ENCODE assay signal across 12 mouse cellular contexts in the genomic region with DNA sequence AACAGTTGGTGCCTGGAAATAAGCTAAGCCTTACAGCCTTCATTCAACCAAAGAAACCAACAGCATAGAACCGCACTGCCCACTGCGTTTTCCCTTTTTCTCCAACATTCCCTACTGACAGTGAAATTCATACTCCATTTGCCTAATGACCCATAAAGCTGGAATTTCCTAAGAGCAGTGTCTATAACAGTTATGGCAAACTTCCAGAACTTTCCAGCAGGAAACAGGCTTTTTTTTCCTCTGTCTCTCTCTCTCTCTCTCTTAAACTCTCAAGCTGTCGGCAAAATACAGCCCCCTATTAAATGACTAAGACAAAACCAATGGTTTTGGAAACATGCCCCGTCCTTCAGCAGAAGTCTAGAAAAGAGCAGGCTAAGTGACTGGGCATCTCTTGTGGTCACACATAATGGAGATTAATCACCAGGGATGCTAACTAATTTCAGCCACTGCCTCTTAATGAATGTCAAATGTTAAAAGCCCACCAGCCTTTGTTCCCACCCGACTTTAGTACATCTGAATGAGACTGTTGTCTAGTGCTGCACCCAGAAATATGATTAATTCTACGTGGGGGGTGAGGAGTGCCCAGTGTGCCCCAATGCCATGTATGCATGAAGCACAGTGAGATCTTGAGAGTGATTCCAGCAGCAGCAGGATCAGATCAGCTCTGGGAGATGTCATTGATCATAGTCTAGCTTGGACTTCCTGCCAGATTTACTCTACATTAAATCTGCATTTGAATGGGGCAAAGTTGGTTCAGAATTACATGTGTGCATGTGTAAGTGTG.
DNase-seq lines count a peak whose midpoint lies in the region; ATAC-seq lines count a peak whose summit lies in the region.
"Had no signal": no experiment of that assay in that cellular context is flagged by ENCODE, and none has a peak within 500 bp of the region (broad histone marks: within the 10 kb centered on the region; RNA-seq: fewer than 3 reads in every experiment).

No protein-coding gene starts in this region.

- no peak overlapping the region for H3K9ac ChIP-seq in forebrain, embryonic 13.5 days
- H3K9ac ChIP-seq in forebrain, embryonic 11.5 days (ENCODE audit: low read length) = no peak overlapping the region
- H3K9ac ChIP-seq in midbrain, embryonic 16.5 days (ENCODE audit: low read depth, low read length) = no peak overlapping the region
- no peak overlapping the region for H3K9ac ChIP-seq in midbrain, embryonic 13.5 days (replicated peaks)
- no peak overlapping the region for H3K9ac ChIP-seq in kidney, embryonic 14.5 days (ENCODE audit: low read depth, low read length)
- H3K9ac ChIP-seq in stomach, embryonic 16.5 days (ENCODE audit: low read length) = no peak overlapping the region
- H3K9ac ChIP-seq: liver, embryonic 12.5 days had no signal

- WGBS in forebrain, embryonic 13.5 days = 20% methylated on average over 6 of the region's 6 CpGs
- WGBS in forebrain, embryonic 11.5 days = 41% methylated on average over 6 of the region's 6 CpGs
- WGBS in midbrain, embryonic 16.5 days = 46% methylated on average over 6 of the region's 6 CpGs
- WGBS in midbrain, embryonic 13.5 days = 55% methylated on average over 6 of the region's 6 CpGs
- WGBS in kidney, embryonic 14.5 days = 25% methylated on average over 6 of the region's 6 CpGs
- 35% methylated on average over 6 of the region's 6 CpGs for WGBS in stomach, embryonic 16.5 days

- H3K4me1 ChIP-seq in forebrain, embryonic 13.5 days = peaks cover 16% of the 10 kb centered on the region
- H3K4me1 ChIP-seq in forebrain, embryonic 11.5 days (replicated peaks; ENCODE audit: control insufficient read depth, insufficient read depth, low read length) = no peaks in the 10 kb centered on the region
- H3K4me1 ChIP-seq in midbrain, embryonic 16.5 days (ENCODE audit: control insufficient read depth, insufficient read depth, low read length) = peaks cover 2% of the 10 kb centered on the region; the same call in 1 of the 2 replicates
- H3K4me1 ChIP-seq in midbrain, embryonic 13.5 days (replicated peaks) = peaks cover 13% of the 10 kb centered on the region; the same call in 1 of the 2 replicates
- H3K4me1 ChIP-seq in kidney, embryonic 14.5 days (ENCODE audit: control insufficient read depth, insufficient read depth, low read length) = peaks cover 21% of the 10 kb centered on the region
- peaks cover 22% of the 10 kb centered on the region for H3K4me1 ChIP-seq in stomach, embryonic 16.5 days (ENCODE audit: control insufficient read depth, insufficient read depth, low read length)

- peak; percentile 68 for ATAC-seq in forebrain, embryonic 13.5 days
- ATAC-seq in forebrain, embryonic 11.5 days (replicated peaks; ENCODE audit: low FRiP score) = no peak
- peak; percentile 27; the same call in 1 of the 2 replicates for ATAC-seq in midbrain, embryonic 16.5 days
- no peak for ATAC-seq in midbrain, embryonic 13.5 days
- ATAC-seq in kidney, embryonic 14.5 days (ENCODE audit: low FRiP score, low TSS enrichment) = peak; percentile 55; the same call in 1 of the 2 replicates
- peak; percentile 25; the same call in 1 of the 2 replicates for ATAC-seq in stomach, embryonic 16.5 days (ENCODE audit: insufficient read depth, low FRiP score)
- ATAC-seq: liver, embryonic 12.5 days had no signal

- no peaks in the 10 kb centered on the region for H3K36me3 ChIP-seq in forebrain, embryonic 13.5 days (ENCODE audit: poor library complexity, severe bottlenecking)
- no peaks in the 10 kb centered on the region for H3K36me3 ChIP-seq in forebrain, embryonic 11.5 days (ENCODE audit: control insufficient read depth, insufficient read depth, low read length)
- H3K36me3 ChIP-seq in midbrain, embryonic 16.5 days (ENCODE audit: control insufficient read depth, insufficient read depth, low read length) = no peaks in the 10 kb centered on the region
- no peaks in the 10 kb centered on the region for H3K36me3 ChIP-seq in midbrain, embryonic 13.5 days
- no peaks in the 10 kb centered on the region for H3K36me3 ChIP-seq in kidney, embryonic 14.5 days (ENCODE audit: control insufficient read depth, insufficient read depth, low read length)
- H3K36me3 ChIP-seq in stomach, embryonic 16.5 days (ENCODE audit: control insufficient read depth, insufficient read depth, low read length) = no peaks in the 10 kb centered on the region
- H3K36me3 ChIP-seq: liver, embryonic 12.5 days had no signal

- H3K9me3 ChIP-seq in forebrain, embryonic 13.5 days (replicated peaks) = no peaks in the 10 kb centered on the region
- H3K9me3 ChIP-seq in forebrain, embryonic 11.5 days (ENCODE audit: control insufficient read depth, low read length) = no peaks in the 10 kb centered on the region
- H3K9me3 ChIP-seq in midbrain, embryonic 16.5 days (replicated peaks; ENCODE audit: control insufficient read depth, low read length, poor library complexity, severe bottlenecking) = no peaks in the 10 kb centered on the region
- H3K9me3 ChIP-seq in midbrain, embryonic 13.5 days = no peaks in the 10 kb centered on the region
- H3K9me3 ChIP-seq in kidney, embryonic 14.5 days (ENCODE audit: control insufficient read depth, low read length) = no peaks in the 10 kb centered on the region
- no peaks in the 10 kb centered on the region for H3K9me3 ChIP-seq in stomach, embryonic 16.5 days (replicated peaks; ENCODE audit: control insufficient read depth, low read length)
- H3K9me3 ChIP-seq: liver, embryonic 12.5 days had no signal

- no peak overlapping the region for H3K4me3 ChIP-seq in forebrain, embryonic 13.5 days
- no peak overlapping the region for H3K4me3 ChIP-seq in forebrain, embryonic 11.5 days (ENCODE audit: low read depth, low read length)
- no peak overlapping the region for H3K4me3 ChIP-seq in midbrain, embryonic 16.5 days (ENCODE audit: low read depth, low read length)
- no peak overlapping the region for H3K4me3 ChIP-seq in midbrain, embryonic 13.5 days (replicated peaks)
- H3K4me3 ChIP-seq in kidney, embryonic 14.5 days (ENCODE audit: low read length) = no peak overlapping the region
- H3K4me3 ChIP-seq in stomach, embryonic 16.5 days (replicated peaks; ENCODE audit: low read length) = no peak overlapping the region
- H3K4me3 ChIP-seq: liver, embryonic 12.5 days had no signal

- DNase-seq in forebrain, embryonic 11.5 days (ENCODE audit: low spot score) = no peak
- DNase-seq in right cerebral cortex, postnatal 36 days (ENCODE audit: low spot score in 2 of 2) = no peak
- DNase-seq in left cerebral cortex, postnatal 25 days (ENCODE audit: low spot score in 2 of 2) = no peak
- DNase-seq: adrenal gland, postnatal 25 days; thymus, postnatal 36 days had no signal

- no peaks in the 10 kb centered on the region for H3K27me3 ChIP-seq in forebrain, embryonic 13.5 days
- no peaks in the 10 kb centered on the region for H3K27me3 ChIP-seq in forebrain, embryonic 11.5 days (ENCODE audit: control insufficient read depth, insufficient read depth, low read length)
- H3K27me3 ChIP-seq in midbrain, embryonic 16.5 days (ENCODE audit: control insufficient read depth, insufficient read depth, low read depth, low read length) = no peaks in the 10 kb centered on the region
- H3K27me3 ChIP-seq in midbrain, embryonic 13.5 days = no peaks in the 10 kb centered on the region
- H3K27me3 ChIP-seq in kidney, embryonic 14.5 days (ENCODE audit: control insufficient read depth, insufficient read depth, low read length) = no peaks in the 10 kb centered on the region
- no peaks in the 10 kb centered on the region for H3K27me3 ChIP-seq in stomach, embryonic 16.5 days (ENCODE audit: control insufficient read depth, insufficient read depth, low read length)
- H3K27me3 ChIP-seq: CH12.LX; liver, embryonic 12.5 days had no signal

- no peak overlapping the region for H3K27ac ChIP-seq in forebrain, embryonic 13.5 days
- no peak overlapping the region for H3K27ac ChIP-seq in forebrain, embryonic 11.5 days (ENCODE audit: low read depth, low read length)
- no peak overlapping the region for H3K27ac ChIP-seq in midbrain, embryonic 16.5 days (ENCODE audit: low read length)
- no peak overlapping the region for H3K27ac ChIP-seq in midbrain, embryonic 13.5 days
- H3K27ac ChIP-seq in kidney, embryonic 14.5 days (ENCODE audit: low read depth, low read length) = peak overlapping the region; percentile 43; the same call in 1 of the 2 replicates
- H3K27ac ChIP-seq in stomach, embryonic 16.5 days (ENCODE audit: low read length) = peak overlapping the region; percentile 58
- H3K27ac ChIP-seq: liver, embryonic 12.5 days had no signal

- intact Hi-C loops in left cerebral cortex, postnatal 25 days (cut with DNase I) = loop anchor here (5.0 kb wide), 1 partner anchor 81 kb away; the partner anchor contains the start of gene Rnf150

- no peak overlapping the region for H3K4me2 ChIP-seq in forebrain, embryonic 13.5 days
- no peak overlapping the region for H3K4me2 ChIP-seq in forebrain, embryonic 11.5 days (ENCODE audit: low read depth, low read length, severe bottlenecking)
- H3K4me2 ChIP-seq in midbrain, embryonic 16.5 days (ENCODE audit: low read length) = no peak overlapping the region
- no peak overlapping the region for H3K4me2 ChIP-seq in midbrain, embryonic 13.5 days (replicated peaks)
- H3K4me2 ChIP-seq in kidney, embryonic 14.5 days (replicated peaks; ENCODE audit: low read depth, low read length) = no peak overlapping the region
- H3K4me2 ChIP-seq in stomach, embryonic 16.5 days (ENCODE audit: low read depth, low read length) = no peak overlapping the region
- H3K4me2 ChIP-seq: liver, embryonic 12.5 days had no signal

Comparison
In these comparisons a context has a peak if more than half of its experiments do, and no peak if none do; other contexts are left out.
1. ATAC-seq: peak in forebrain, embryonic 13.5 days (single experiment), midbrain, embryonic 16.5 days (single experiment), kidney, embryonic 14.5 days (single experiment) and stomach, embryonic 16.5 days (single experiment); none in forebrain, embryonic 11.5 days (single experiment) and midbrain, embryonic 13.5 days (single experiment).
2. H3K27ac ChIP-seq: peak in kidney, embryonic 14.5 days (single experiment) and stomach, embryonic 16.5 days (single experiment); none in forebrain, embryonic 13.5 days (single experiment), forebrain, embryonic 11.5 days (single experiment), midbrain, embryonic 16.5 days (single experiment) and midbrain, embryonic 13.5 days (single experiment).